Mouse (Mus musculus) hindbrain, embryonic 16.5 days (tissue): Measurements from ENCODE around the gene Trim2. TPM values are rescaled to one million over a fixed set of nuclear protein-coding genes. Genes with fewer than 3 reads are reported as not detected.

Experiments
- ATAC-seq: fragments of 200-750 bp; cut with Nextera tagmentation; 2 replicates; pipeline ENCODE4 v1.8.0; 2017; ENCODE audit warnings: moderate TSS enrichment, moderate library complexity
- H3K27ac ChIP-seq: fragments of 300-500 bp; sonication (generic); 2 replicates; pipeline ENCODE4 v1.5.1; 2014; ENCODE audit warnings: low read depth, mild to moderate bottlenecking, control low read depth, low read length, moderate library complexity
- H3K27me3 ChIP-seq: fragments of 300-500 bp; sonication (generic); replicated peaks from 2 replicates; pipeline ENCODE4 v1.6.1; 2014; ENCODE audit warnings: low read length; ENCODE audit not compliant: control insufficient read depth, insufficient read depth
- H3K36me3 ChIP-seq: fragments of 300-500 bp; sonication (generic); 2 replicates; pipeline ENCODE4 v1.6.1; 2014; ENCODE audit warnings: mild to moderate bottlenecking, low read length, moderate library complexity, mixed read lengths; ENCODE audit not compliant: control insufficient read depth, insufficient read depth
- H3K4me1 ChIP-seq: fragments of 300-500 bp; sonication (generic); 2 replicates; pipeline ENCODE4 v1.6.1; 2014; ENCODE audit warnings: low read depth, low read length; ENCODE audit not compliant: control insufficient read depth, insufficient read depth
- H3K4me2 ChIP-seq: fragments of 300-500 bp; sonication (generic); 2 replicates; pipeline ENCODE4 v1.6.1; 2014; ENCODE audit warnings: mild to moderate bottlenecking, low read length, control low read depth, moderate library complexity
- H3K4me3 ChIP-seq: fragments of 300-500 bp; sonication (generic); 2 replicates; pipeline ENCODE4 v1.5.1; 2014; ENCODE audit warnings: mild to moderate bottlenecking, low read length, control low read depth, moderate library complexity
- H3K9ac ChIP-seq: fragments of 300-500 bp; sonication (generic); 2 replicates; pipeline ENCODE4 v1.6.1; 2014; ENCODE audit warnings: low read depth, mild to moderate bottlenecking, control low read depth, low read length, moderate library complexity
- H3K9me3 ChIP-seq: fragments of 300-500 bp; sonication (generic); 2 replicates; pipeline ENCODE4 v1.6.1; 2014; ENCODE audit warnings: mild to moderate bottlenecking, low read length, moderate library complexity; ENCODE audit not compliant: control insufficient read depth
- WGBS: fragments of 180-500 bp; shearing (Covaris S2); extraction: QIAGEN DNeasy Blood & Tissue Kit; methylation state at CpG from one replicate; pipeline ENCODE4 v1.1.7; 2014; 5-methylcytosine and 5-hydroxymethylcytosine counted together
- polyA plus RNA-seq: library from polyadenylated mRNA; unstranded; fragments of >200 nt; fragmentation: Nextera tagmentation; extraction: Ambion mirVana; gene quantifications from 2 replicates; pipeline ENCODE4 v1.2.1, GENCODE M21; 2015

Trim2 gene
- polyA plus RNA-seq, 1 experiment from 2014 or later = 154 TPM

DNA sequence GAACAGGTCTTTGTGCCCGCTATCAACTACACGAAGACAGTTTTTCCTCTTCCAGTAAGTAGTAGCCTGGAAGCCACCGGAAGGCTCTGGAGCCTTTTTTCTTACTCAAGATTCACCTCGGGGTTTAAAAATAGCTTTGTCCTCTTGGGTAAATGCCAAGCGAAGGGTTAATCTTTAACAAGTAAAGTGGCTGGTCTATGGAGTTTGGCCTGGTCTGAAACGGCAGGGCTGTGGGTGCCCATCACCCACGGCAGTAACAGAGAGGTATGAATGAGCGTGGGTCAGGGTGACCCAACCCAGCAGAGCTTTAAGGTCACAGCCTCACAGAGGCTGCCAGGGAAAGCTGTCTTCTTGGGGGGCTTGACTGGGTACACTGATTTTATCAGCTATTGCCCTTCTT, 23.2 kb downstream of the Trim2 start:
- Histone ChIP-seq H3K27me3 (no peaks in the 10 kb centered on the region), H3K4me1 (peaks cover 15% of the 10 kb centered on the region), H3K36me3 (no peaks in the 10 kb centered on the region), H3K9ac (no peak overlapping the region), H3K4me3 (no peak overlapping the region), H3K4me2 (no peak overlapping the region), H3K9me3 (no peaks in the 10 kb centered on the region), H3K27ac (no peak overlapping the region)
- ATAC-seq = no peak
- WGBS = 75% methylated on average over 8 of the region's 8 CpGs

DNA sequence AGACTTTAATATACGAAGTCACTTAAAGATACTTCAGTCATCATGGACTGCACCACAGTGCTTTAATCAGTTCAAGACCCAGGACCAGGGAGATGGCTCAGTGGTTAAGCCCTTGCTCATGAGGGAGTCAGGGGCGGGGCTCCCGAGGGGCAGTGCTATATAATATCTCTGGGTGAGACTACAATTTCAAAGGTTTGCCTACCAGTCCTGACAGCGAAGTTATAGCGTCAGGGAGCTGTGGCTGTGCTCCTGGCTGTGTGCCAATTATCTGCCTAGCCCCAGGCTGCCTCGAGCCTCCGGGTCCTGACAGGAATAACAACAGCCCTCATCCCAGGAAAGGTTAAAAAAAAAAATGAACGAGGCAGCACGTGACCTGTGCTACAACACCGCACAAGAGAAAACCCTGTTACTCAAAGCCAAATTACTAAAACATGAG, 24.7 kb downstream of the Trim2 start:
- Histone ChIP-seq H3K4me3 (no peak overlapping the region), H3K4me1 (peaks cover 15% of the 10 kb centered on the region), H3K27ac (no peak overlapping the region), H3K9ac (no peak overlapping the region), H3K27me3 (no peaks in the 10 kb centered on the region), H3K36me3 (no peaks in the 10 kb centered on the region), H3K4me2 (peak overlapping the region; percentile 16; the same call in 1 of the 2 replicates), H3K9me3 (no peaks in the 10 kb centered on the region)
- ATAC-seq = no peak; the same call in 1 of the 2 replicates
- WGBS = 26% methylated on average over 10 of the region's 10 CpGs

DNA sequence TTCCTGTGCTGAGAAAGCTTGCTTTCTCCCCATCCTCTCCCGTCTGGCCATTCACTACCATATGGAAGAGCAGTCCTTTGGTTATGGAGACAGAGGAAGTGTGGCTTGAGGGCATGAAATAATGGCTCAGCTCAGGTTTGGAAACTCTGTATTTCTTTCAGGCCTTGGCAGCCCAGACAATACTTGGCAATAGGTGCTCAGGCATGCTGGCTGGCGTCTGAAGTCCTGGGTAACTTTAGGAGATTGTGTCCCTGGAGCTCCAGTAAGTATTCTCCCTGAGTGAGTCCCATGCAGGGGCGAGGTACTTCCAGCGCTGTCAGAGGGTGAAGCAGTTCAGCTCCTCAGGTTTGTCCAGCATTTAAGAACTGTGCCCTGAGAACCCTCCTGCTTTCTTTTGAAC, 27.9 kb downstream of the Trim2 start:
- WGBS = 73% methylated on average over 4 of the region's 4 CpGs
- Histone ChIP-seq H3K27ac (no peak overlapping the region), H3K4me2 (no peak overlapping the region)

DNA sequence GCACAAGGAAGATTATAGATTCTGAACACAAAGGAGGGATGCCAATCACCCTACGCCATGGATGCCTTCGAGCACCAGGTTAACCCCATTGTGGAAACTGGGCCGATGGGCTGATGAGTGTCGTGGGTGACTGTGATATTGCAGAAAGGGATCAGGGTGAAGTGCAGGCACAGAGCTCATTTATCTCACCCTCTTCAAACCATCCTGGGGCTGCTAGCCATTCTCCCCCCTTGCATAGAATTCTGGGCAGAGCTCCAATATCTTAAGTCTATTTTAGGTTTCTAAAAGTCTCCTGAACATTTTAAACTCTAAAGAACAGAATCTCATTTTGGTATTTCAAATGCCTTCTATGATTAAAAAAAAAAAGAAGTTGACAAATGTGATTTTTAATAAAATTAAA, 31.6 kb downstream of the Trim2 start:
- no peaks in the 10 kb centered on the region for H3K36me3 ChIP-seq
- H3K27me3 ChIP-seq = no peaks in the 10 kb centered on the region
- no peak overlapping the region for H3K9ac ChIP-seq
- H3K4me1 ChIP-seq = 0 out of 2 replicates have a peak, but pooled peaks cover 5% of the 10 kb centered on the region
- H3K4me2 ChIP-seq = no peak overlapping the region
- 73% methylated on average over 4 of the region's 4 CpGs for WGBS
- no peak for ATAC-seq
- H3K4me3 ChIP-seq = no peak overlapping the region
- no peak overlapping the region for H3K27ac ChIP-seq
- H3K9me3 ChIP-seq = no peaks in the 10 kb centered on the region

More for the DNA sequence above, 27.9 kb downstream of the Trim2 start:
- Histone ChIP-seq H3K36me3 (no peaks in the 10 kb centered on the region), H3K27me3 (no peaks in the 10 kb centered on the region), H3K4me1 (peaks cover 8% of the 10 kb centered on the region), H3K9ac (no peak overlapping the region), H3K9me3 (no peaks in the 10 kb centered on the region), H3K4me3 (no peak overlapping the region)
- ATAC-seq = no peak

DNA sequence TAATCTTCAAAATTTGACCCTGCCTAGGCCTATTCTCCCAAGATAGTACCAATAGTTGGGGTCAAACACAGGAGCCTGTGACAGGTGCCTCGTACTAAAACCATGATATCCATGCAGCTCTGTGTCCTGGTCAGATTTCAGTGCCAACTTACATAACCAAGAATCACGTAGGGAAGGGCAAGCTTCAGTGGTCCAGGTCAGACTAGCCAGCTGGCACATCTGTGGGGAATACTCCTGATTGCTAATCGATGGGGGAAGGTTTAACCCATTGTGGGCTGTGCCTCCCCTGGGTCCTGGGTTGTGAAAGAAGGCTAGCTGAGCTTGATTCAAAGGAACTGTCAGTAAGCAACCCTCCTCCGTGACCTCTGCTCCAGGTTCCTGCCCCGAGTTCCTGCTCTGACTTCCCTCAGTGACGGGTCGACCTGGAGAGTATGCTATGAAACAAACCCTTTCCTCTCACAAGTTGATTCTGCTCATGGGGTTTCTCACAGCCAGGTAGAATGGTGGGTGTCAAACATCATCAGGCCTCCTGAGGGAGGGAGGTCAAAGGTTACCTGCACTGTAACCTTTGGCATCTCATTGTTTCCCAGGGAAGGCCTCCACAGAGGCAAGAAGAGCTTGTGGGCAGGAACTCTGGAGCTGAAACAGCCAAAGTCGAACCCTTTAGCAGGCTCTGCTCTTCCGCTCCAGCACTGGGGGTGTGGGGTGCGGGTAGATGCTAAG, 34.2 kb downstream of the Trim2 start:
- Histone ChIP-seq H3K9me3 (no peaks in the 10 kb centered on the region), H3K27ac (no peak overlapping the region), H3K4me3 (no peak overlapping the region), H3K27me3 (no peaks in the 10 kb centered on the region), H3K36me3 (no peaks in the 10 kb centered on the region), H3K4me1 (0 out of 2 replicates have a peak, but pooled peaks cover 5% of the 10 kb centered on the region), H3K9ac (no peak overlapping the region), H3K4me2 (no peak overlapping the region)
- 65% methylated on average over 10 of the region's 10 CpGs for WGBS
- no peak for ATAC-seq

DNA sequence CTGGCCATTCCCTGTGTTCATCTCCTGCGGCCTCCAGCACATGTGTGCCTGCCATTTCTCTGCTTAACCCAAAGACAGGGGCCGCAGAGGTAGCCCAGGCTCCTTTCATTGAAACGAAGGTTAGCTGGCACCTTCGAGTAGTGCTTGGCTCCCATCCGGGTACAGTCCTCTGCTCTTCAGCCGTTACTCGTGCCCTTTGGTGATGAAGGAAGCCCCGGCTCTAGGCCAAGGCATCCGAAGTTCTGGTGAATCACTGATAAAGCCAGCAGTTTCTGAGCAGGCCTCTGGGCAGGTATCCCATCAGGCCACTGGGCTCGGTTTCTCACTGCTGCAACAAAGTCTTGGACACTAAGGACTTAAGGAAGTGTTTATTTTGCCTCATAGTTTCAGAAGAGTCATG, 34.9 kb downstream of the Trim2 start:
- WGBS = 90% methylated on average over 10 of the region's 10 CpGs
- ATAC-seq = no peak
- no peaks in the 10 kb centered on the region for H3K36me3 ChIP-seq

DNA sequence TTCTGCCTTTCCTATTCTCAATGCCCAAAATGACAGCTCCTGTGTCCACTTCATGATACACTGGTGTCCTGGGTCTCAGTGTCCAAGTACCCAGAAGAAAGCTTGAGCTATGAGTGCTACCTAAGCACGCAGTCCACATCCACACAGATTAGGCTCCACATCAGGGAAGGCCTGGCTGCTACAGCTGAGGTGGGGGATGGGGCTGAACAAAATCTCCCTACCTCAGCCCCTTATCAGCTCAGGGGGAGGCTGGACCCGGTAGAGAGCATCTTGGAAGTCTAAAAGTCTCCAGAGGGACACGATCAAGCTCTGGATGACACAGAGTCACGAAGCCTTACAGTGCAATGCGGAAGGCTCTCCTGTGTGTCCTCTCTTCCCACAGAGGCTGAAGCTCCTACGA, 35.6 kb downstream of the Trim2 start:
- 67% methylated on average over 6 of the region's 6 CpGs for WGBS
- Histone ChIP-seq H3K9me3 (no peaks in the 10 kb centered on the region), H3K27me3 (no peaks in the 10 kb centered on the region), H3K4me2 (no peak overlapping the region), H3K4me1 (0 out of 2 replicates have a peak, but pooled peaks cover 5% of the 10 kb centered on the region), H3K4me3 (no peak overlapping the region), H3K9ac (no peak overlapping the region), H3K36me3 (no peaks in the 10 kb centered on the region), H3K27ac (no peak overlapping the region)
- ATAC-seq = 0 out of 2 replicates have a peak, but pooled peaks have one; percentile 15

More for the DNA sequence above, 34.9 kb downstream of the Trim2 start:
- Histone ChIP-seq H3K27ac (no peak overlapping the region), H3K9ac (no peak overlapping the region), H3K4me3 (no peak overlapping the region), H3K4me1 (0 out of 2 replicates have a peak, but pooled peaks cover 5% of the 10 kb centered on the region), H3K9me3 (no peaks in the 10 kb centered on the region), H3K27me3 (no peaks in the 10 kb centered on the region), H3K4me2 (no peak overlapping the region)

DNA sequence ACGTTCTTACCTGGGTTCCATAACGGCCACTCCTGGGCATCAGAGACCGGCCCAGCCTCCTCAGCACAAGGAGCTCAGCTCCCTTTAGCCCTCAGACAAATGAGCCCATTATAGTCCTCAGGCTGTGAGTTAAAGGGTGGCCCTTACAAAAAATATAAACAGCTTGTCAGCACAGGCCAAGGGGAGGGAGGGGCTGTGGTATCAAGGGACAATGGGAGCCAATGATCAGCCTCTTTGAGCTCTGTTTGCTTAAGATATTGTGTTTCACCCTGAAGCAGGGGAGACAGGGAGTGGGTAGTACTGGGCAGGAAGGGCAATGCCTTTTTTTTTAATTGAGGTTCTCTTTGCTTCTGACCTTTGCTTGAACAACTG, 36.1 kb downstream of the Trim2 start:
- peak; percentile 29; the same call in 1 of the 2 replicates for ATAC-seq
- 8% methylated on average over 3 of the region's 3 CpGs for WGBS
- Histone ChIP-seq H3K4me1 (0 out of 2 replicates have a peak, but pooled peaks cover 5% of the 10 kb centered on the region), H3K4me2 (peak overlapping the region; percentile 14; the same call in 1 of the 2 replicates), H3K27me3 (no peaks in the 10 kb centered on the region), H3K4me3 (no peak overlapping the region), H3K9me3 (no peaks in the 10 kb centered on the region), H3K36me3 (no peaks in the 10 kb centered on the region), H3K27ac (no peak overlapping the region), H3K9ac (no peak overlapping the region)

DNA sequence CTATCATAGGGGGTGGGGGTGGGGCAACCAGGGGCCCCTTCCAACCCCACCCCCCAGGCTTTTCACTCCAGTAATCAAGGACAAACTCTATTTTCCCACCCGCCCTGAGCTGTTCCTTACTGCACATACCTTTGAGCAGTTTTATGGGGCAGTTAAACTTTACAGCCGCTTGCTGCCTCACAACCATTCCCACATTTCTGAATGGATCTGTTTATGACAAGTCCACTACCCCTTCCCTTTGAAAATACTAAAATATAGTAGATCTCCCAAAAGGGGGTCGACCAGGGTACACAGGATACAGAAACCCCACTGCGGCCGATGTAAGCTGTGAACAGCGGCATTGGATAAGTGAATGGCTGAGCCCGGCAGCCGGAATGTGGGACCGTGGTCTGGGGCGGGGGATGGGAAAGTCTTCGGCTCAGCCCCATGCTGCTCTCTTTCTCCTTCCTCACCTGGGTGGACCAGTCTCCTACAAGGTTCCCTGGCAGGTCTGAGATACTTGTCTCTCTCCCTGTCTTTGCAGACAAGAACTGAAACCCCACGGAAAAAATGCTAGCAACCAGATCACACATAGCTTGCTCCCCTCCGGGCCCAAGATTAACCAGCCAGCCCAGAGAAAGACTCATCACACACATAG, 36.6 kb downstream of the Trim2 start:
- Histone ChIP-seq H3K36me3 (no peaks in the 10 kb centered on the region), H3K4me2 (peak overlapping the region; percentile 14), H3K27ac (no peak overlapping the region), H3K4me1 (peaks cover 5% of the 10 kb centered on the region; the same call in 1 of the 2 replicates), H3K9ac (no peak overlapping the region), H3K27me3 (no peaks in the 10 kb centered on the region), H3K4me3 (no peak overlapping the region), H3K9me3 (no peaks in the 10 kb centered on the region)
- 0 out of 2 replicates have a peak, but pooled peaks have one; percentile 9 for ATAC-seq
- 15% methylated on average over 13 of the region's 13 CpGs for WGBS
